Mouse (Mus musculus) adrenal gland, adult 8-10 months (tissue): Measurements from ENCODE around the gene Tmed2. TPM values are rescaled to one million over a fixed set of nuclear protein-coding genes. Genes with fewer than 3 reads are reported as not detected.
"Not testable (repeated sequence)": the region's sequence is repeated elsewhere in the genome, so short reads cannot be mapped to it uniquely, and the experiment has no call there.

Source experiments
- DNase-seq: peaks from one replicate; pipeline ENCODE4 v3.0.0; 2022
- total RNA-seq, 4 experiments: library from RNA; stranded (reverse); gene quantifications; 2 replicates each; pipeline ENCODE4 v1.2.4; 2022

Tmed2 gene
- total RNA-seq, 4 experiments from 2014 or later = 179 to 244 (median 222) TPM

DNA sequence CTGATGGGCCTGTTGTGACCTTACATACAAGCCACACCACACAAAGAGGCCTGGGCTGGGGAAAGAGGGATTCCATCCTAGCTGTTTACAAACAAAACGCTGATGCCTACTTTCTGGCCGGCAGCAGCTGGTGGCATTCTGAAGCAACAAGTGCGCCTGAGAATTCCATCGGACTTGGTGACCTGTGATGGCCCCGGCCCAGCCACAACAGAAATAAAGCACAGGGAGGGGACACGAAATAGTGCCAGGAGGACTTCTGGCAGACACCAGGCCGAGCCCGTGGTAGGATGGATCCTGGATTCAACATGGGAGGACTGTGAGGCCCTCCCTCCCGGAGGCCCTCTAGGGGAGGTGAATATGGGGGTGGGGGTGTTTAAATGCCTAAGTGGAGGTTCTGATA lies 11.7 kb upstream of the Tmed2 start:
- no peak for DNase-seq

DNA sequence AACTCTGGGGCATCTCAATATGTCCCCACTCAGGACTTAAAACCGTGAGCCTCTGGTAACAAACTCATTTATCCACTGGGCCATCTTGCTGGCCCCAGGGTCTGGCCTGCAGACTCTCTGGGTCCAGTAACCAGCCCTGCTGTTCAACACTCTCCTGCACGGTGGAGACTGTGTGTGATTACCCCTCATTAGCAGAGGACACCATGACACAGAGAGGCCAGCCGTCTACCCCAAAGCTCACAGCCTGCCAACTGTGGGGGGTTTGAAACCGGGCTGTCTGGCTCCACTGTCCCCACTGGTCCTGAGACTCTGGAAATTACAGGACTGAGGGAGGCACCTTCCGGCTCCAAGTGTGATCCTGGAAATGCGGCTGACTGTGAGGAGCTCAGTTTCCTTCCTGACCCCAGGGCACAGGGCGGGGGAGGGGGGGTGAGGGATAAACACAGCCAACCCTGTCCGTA lies 11.3 kb upstream of the Tmed2 start:
- no peak for DNase-seq

DNA sequence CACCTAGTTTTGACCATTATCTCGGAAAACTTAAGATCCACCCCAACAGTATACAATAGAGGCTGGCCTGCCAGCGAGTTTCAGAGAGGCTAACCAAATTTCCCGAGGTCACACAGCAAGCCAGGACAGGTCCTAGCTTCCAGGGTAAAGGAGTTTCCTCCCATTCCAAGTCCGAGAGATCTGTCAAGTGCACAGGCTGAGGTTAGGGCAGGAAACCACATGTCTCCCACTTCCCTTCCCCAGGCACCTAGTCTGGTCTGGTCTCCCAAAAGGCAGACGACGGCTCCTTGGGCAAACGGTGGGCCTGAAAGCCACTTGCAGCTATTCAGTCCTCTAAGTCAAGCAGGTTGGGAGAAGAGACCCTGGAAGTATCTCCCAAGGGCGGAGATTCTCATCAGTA lies 10.8 kb upstream of the Tmed2 start:
- no peak for DNase-seq

DNA sequence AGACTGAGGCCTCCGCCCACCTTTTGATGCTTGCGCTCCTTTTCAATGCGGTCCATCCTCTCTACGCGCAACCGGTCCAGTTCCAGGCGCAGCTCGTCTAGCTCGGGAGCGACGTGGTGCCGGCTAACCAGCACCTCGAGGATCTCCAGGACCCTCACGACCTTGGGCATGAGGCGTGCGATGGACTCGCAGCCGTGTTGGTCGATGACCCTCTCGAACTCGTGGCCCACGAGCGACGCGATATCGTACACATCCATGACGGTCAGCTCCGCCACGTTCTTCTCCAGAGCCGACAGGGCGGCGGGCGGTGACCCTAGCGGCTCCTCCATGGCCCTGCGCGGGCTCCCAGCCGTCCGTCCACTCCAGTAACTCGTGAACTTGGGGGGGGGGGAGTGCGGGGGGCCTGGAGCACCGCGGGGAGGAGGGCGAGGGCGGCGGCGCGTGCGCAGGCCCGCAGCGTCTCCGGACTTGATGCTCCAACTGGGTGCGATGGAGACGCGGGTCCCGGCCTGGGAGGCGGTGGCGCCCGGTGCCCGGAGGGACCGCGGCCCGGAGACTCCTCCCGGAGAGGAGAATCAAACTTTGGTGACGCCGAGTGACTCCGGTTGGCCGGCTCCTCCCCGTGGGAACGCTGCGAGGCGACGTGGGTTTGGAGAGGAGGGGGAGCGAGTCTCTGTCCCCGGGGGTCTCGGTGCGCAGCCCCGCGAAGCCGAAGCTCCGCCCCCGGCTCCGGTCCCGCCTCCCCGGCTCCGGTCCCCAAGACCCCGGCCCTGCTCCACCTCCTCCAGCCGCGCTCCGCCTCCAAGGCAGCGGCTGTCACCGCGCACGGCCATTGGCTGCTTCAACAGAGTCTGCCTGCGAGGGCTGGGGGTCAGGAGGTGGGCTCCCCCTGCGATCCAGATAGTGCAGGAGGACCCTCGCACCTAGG lies 9.6 kb upstream of the Tmed2 start, which contains the start of gene Rilpl1:
Gene Rilpl1, minus strand, starts transcription at position 737 of the 928 bp plus-strand sequence.
- peak; percentile 71 for DNase-seq

DNA sequence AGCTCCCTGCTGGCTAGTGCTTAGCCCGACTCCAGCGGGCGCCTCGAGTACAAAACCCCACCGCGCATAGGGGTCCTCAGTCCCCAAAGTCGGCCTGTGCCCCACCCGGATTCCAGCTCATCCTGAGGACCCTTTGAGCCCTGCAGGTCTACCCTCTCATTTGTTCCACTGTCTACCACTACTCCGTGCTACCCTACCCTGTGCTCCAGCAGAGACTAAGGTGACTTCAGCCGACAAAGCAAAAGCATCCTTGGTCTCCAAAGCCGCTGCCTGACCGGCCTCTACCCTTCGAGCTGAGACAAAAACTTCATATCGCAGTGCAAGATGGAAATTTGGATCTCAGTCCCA lies 8.9 kb upstream of the Tmed2 start:
- DNase-seq = no peak

DNA sequence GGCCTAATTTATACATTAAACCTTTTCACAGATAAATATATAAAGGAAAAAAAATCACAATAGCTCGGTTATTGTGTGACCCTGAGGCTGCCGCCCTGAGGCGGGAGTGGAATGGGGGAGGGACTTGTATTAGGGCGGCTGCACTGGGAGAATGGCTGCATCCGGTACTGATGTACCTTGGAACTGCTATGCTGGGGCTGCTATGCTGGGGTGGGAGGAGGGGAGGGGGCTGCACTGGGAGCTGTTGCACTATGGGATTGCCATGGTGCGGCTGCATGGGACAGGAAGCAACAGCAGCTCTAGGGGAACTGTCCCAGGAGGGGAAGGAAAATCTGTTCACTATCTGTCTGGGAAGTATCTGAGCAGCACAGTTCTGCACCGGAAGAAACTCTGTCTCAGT lies 8.0 kb upstream of the Tmed2 start:
- DNase-seq = no peak

DNA sequence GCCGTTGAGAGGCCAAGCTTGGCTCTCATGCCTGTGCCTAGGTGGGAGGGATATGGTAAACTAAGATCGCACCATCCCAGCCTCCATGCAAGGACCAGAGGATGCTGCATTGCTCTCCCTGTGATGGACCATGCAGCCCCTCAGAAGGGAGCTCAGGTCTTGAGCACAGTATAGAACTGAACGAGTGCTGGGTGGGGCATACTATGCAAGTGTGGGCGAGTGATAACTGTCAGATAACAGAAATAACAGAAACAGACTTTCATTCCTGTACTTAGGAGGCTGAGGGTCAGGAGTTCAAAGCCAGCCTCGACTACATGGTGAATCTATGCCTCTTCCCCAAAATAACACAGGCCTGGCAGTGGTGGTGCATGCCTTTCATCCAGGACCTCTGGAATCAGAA lies 5.5 kb upstream of the Tmed2 start:
- DNase-seq = no peak

DNA sequence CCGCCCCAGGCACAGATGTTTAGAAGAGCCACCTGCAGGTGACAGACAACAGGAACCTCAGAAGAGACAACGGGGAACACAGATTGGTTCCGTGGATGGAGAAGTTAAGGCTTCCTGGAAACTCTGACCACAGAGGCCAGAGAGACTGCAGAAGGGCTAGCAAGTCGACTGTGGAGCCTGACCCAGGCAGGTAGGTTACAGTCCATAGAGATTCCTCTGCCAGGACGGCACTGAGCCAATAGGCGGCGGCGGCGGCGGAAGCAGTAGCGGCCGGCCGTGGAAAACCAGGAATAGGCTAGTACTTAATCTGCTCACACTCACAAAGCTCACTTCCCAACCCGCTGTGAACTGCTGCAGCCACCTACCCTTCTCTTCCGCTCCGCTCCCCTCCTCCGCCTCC lies 3.7 kb upstream of the Tmed2 start:
- DNase-seq = no peak

DNA sequence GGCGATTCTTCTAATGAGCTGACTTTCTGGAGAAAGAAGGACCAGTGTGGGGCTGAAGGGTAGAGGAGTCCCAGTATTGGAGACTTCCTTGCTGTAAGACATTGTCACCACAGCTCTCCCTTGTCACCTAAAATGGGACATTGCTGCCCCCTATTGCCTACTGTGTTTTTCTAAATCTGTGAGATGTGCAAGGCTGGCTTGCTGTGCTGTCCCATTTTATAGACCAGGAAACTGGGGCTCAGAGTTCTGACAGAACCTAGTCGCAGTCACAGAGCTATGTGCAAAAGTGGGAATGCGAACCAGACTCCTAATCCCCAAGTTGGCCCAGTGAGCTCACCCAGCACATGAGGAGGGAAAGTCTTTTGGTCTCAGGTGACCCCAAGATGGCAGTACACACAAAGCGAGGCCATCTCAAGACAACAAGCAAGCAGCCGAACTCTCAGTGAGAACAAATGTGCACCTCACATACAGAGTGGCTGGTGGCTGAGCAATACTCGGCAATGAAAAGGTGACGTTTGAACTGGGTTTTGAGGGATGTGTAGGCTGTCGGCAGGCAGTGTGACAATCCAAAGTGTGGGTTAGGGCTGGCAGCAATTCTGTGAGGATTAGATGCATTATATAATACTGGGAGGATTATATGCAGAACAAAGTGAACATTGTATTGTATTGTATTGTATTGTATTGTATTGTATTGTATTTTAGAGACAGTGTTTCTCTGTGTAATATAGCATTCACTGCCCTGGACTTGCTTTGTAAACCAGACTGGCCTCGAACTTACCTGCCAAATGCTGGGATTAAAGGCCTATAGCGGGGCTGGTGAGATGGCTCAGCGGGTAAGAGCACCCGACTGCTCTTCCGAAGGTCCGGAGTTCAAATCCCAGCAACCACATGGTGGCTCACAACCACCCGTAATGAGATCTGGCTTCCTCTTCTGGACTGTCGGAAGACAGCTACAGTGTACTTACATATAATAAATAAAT lies 1.4 kb upstream of the Tmed2 start:
- DNase-seq = peak; percentile 50

DNA sequence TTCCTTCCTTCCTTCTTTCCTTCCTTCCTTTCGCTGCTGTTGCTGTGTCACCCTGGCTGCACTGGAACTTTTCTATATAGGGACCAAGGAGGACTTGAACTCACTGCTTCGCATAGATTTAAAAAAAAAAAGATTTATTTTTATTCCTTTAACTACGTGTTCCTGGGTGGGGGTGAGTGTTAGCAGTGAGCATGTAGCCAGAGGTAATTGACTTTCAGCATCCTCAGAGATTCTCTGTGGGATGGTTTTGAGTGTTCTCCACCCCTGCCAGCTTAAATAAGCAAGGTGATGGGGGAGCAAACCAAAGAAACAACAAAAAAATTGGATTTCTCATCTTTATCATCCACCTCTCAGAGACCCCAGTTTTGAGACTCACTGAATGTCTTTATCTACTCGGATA lies 590 bp upstream of the Tmed2 start:
- no peak for DNase-seq

DNA sequence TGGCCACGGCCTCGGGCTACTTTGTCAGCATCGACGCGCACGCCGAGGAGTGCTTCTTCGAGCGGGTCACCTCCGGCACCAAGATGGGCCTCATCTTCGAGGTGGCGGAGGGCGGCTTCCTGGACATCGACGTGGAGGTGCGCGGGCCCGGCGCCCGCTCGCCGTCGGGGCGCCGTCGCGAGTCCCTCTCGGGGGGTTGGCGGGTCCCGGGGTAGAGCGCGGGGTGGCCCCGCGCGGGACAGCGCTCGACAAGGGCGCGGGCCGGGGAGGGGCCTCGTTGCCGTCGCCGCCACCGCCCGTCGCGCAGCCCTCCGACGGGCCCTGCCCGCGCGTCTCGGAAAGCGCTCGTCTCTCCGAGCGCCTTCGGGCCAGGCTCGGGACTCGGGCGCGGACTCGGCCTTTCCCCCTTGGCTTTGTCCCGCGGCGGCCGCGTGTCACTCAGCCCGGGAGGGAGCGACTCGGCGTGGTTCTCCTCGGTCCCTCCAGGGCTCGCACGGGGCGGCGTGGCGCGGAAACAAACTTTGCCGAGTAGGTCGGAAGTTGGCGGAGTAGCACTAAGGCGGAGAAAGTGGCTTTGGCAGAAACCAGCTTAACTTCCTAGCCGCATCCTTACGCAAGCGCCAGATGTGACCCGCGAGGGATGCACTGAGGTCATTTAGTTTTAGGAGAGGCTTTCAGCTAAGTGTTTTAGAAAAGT lies 558 bp downstream of the Tmed2 start:
- peak; percentile 72 for DNase-seq

DNA sequence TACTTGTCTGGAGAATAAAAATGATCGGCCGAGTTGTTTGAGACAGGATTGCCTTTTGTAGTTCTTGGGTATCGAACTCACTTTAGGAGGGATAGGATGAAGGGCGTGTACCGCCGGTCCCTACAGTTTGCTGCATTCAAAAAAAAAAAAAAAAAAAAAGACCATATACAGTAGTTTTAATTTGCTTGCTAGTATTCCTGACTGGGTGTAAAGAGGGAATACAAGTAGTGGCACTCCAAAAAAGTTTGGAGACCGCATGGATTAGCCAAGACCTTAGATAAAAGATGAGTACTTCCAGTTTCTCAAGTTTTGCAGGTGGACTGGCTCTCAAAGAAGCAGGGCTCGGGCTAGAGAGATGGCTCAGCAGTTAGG lies 1.1 kb downstream of the Tmed2 start:
- no peak for DNase-seq

DNA sequence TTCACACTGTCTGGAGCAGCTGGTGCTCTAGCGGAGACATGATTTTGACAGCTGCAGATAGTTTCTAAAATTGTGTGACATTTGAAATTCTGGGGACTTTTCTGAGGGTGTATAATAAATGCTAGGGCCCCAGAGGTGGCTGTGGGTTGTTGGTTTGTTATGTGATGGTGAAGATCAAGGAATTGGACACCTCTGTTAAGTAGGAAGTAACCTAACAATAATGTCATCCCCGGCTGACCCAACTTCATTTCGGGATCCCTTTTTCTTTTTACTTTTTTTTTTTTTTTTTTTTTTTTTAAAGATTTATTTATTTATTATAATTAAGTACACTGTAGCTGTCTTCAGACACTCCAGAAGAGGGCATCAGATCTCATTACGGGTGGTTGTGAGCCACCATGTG lies 10.2 kb downstream of the Tmed2 start:
- not testable (repeated sequence) for DNase-seq

DNA sequence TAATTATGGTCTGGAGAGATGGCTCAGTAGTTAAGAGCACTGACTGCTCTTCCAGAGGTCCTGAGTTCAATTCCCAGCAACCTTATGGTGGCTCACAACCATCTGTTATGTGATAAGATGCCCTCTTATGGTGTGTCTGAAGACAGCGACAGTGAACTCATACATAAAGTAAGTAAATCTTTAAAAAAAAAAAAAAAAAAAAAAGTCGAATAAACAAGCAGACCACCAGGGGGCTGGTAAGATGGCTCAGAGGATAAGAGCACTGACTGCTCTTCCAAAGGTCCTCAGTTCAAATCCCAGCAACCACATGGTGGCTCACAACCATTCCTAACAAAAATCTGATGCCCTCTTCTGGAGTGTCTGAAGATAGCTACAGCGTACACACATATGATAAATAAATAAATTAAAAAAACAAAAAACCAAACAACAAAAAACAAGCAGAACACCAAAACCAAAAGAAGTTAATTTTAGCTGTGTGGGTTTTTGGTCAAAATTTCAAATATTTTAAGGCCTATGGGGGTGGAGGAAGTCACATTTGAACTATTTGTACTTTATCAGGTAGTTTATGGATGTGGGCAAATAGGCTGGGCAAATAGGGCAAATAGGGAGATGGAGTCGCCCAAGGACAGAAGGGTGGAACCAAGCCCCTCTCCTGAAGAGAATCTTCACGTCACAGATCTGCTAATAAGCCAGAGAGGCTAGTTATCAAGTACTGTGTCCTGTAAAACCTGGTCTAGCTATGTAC lies 11.0 kb downstream of the Tmed2 start:
- DNase-seq = not testable (repeated sequence)

DNA sequence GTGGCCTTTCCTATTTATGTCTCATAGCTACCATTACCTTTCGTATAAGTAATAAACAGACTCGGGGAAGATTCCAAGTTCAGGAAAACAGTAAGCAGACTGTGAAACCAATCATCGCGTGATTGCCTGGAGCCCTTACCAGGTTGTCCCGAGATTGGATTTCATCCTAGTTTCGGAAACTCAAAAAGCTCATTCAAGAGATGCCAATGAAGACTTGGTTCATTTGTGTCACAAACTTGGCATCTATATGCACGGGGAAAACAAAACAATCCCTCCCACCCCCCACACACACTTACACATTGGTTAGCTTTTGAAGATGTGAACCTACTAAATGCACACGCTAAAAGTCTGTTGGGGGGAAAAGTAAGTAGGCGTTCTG lies 11.6 kb downstream of the Tmed2 start:
- no peak for DNase-seq

DNA sequence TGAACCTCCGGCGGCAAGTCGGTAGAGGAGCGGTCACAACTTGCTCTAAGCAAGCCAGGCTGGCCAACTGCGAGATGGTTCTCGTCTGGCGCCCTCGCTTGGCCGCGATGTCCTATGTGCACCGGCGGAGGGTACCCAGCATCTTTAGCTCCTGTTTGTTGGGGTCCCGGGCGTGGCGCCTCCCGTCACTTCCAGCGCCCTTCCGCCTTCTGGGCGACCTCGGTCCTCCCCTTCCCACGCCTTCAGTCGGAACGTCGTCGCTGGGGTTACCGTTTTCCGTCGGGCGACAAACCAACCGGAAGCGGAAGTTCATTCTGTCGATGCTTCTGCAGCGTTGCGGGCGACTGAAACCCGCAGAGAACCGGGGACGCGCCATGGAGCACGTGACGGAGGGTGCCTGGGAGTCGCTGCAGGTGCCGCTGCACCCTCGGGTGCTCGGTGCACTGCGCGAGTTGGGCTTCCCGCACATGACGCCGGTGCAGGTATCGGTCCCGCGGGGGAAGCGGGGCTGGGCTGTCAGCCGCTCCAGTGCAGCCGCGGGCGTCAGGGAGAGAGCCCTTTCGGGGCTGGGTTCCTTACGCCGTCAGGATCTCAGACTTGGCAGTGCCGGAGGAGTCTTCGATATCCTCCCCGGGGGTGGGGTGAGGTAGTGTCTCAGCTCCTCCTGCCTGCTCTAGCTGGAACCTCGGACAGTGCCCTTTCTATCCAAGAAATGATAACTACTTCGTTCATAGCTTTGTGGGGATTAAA lies 12.2 kb downstream of the Tmed2 start, which contains the start of gene Ddx55:
Gene Ddx55, plus strand, starts transcription at position 307 of the 750 bp plus-strand sequence.
- peak; percentile 87 for DNase-seq

DNA sequence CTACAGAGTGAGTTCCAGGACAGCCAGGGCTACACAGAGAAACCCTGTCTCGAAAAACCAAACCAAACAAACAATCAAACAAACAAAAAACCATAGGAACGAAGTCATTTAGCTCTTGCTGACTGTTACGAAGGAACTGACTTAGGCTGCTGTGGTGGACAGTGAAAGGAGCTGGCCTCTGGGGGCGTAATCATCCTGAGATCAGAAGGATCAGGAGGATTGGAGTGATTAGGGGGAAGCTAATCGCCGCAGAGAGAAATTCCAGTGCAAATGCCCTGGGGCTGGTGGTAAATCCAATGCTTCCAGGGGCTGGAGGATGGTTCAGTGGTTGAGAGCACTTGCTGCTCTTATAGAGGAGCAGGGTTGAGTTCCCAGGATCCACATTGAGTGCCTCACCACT lies 13.1 kb downstream of the Tmed2 start:
- DNase-seq = no peak

DNA sequence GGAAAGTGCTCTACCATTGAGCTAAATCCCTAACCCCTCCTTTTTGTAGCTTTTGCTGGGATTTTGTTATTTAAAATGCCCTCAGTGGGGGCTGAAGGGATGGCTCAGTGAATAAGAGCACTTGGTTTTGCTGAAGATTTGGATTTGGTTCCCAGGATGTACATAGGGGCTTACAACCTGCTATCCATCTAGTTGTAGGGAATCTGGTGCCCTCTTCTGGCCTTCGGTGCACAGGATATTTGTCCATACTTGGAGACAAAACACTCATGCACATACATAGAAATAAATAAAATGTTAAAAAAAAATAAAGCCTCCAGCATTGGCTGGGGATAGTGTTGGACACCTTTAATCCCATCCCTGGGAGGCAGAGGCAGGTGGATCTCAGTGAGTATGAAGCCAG lies 14.7 kb downstream of the Tmed2 start:
- no peak for DNase-seq

DNA sequence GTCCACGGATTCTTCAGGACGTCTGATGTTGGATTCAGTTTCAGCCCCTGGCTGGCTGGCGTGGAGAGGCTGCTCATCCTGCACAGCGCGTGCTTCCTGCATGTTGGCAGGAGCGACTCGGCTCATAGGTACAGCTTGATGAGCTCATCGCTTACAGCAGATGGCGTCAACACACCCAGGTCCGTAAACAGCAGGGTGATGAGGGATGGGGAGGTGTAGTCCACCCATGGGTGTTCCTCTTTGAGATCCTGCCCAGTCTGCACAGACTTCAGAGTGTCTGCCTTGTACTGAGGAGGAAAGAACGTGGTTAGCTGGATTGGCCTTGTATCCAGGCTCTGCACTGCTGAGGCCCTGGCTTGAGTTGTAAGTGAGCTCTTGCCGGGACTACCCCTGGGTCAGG lies 30.6 kb downstream of the Tmed2 start:
- DNase-seq = no peak

DNA sequence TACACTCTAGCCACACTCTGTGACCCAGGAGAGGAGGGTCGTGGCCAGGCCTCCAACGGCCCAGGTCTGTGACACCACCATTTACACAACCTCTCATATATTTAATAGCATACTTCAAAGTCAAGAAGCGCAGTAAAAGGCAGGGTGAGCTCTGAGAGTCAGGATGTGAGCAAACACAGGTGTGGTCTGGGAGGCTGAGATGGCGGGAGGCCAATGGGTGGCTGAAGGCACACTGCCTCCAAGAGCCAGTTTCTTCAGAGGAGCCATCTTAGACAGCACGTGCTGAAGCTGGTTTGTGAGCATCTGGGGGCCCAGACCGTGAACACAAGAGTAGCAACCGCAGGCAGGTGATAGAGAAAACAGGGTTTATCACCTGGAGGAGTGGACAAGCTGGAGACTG lies 35.0 kb downstream of the Tmed2 start:
- DNase-seq = no peak
